Mouse (Mus musculus) megakaryocyte-erythroid progenitor cell, adult 5-6 weeks (primary cell): ENCODE results near the gene Sparcl1. TPM values are rescaled to one million over a fixed set of nuclear protein-coding genes. Genes with fewer than 3 reads are reported as not detected.
A peak's percentile ranks its signal among the peaks of the same experiment; 100 is the strongest.

Experiments used
- ATAC-seq: replicated peaks from 2 replicates; pipeline ENCODE4 v1.8.0; 2016; ENCODE audit warnings: mild to moderate bottlenecking, inconsistent platforms; ENCODE audit not compliant: severe bottlenecking, poor library complexity, low FRiP score, low TSS enrichment
- total RNA-seq, 2 experiments: library from RNA; stranded (forward) in 1 of 2; stranded (reverse) in 1 of 2; fragments of 200-1000, 215-1000 nt in 1 of 2; fragments of >200 nt in 1 of 2; fragmentation: Nextera tagmentation in 1 of 2; gene quantifications; 2 replicates each; pipeline ENCODE4 v1.2.3; 2014 to 2017

The Sparcl1 gene
- total RNA-seq, 2 experiments from 2014 or later: not detected

GRCm38 (mm10) chr5:104072272-104072886 is 41.2 kb downstream of the Sparcl1 start:
- ATAC-seq: no peak

GRCm38 (mm10) chr5:104071048-104071447 is 42.5 kb downstream of the Sparcl1 start:
- peak; percentile 65 for ATAC-seq

GRCm38 (mm10) chr5:104068751-104069150 is 44.8 kb downstream of the Sparcl1 start:
- ATAC-seq: peak; percentile 90

- ATAC-seq: peak; percentile 92
Measured at GRCm38 (mm10) chr5:104062773-104063551, 50.6 kb downstream of the Sparcl1 start.

GRCm38 (mm10) chr5:104061936-104062772 is 51.4 kb downstream of the Sparcl1 start:
- peak; percentile 53 for ATAC-seq

- ATAC-seq: no peak
Measured at GRCm38 (mm10) chr5:104060429-104060828, 53.1 kb downstream of the Sparcl1 start.

GRCm38 (mm10) chr5:104059628-104060027 is 53.9 kb downstream of the Sparcl1 start:
- ATAC-seq: no peak

GRCm38 (mm10) chr5:104058021-104058420 is 55.5 kb downstream of the Sparcl1 start:
- ATAC-seq: no peak

GRCm38 (mm10) chr5:104056295-104056694 is 57.2 kb downstream of the Sparcl1 start:
- ATAC-seq: no peak

- no peak for ATAC-seq
Measured at GRCm38 (mm10) chr5:104055816-104056215, 57.7 kb downstream of the Sparcl1 start.

- peak; percentile 87 for ATAC-seq
Measured at GRCm38 (mm10) chr5:104054938-104055337, 58.6 kb downstream of the Sparcl1 start.

GRCm38 (mm10) chr5:104052956-104053355 is 60.6 kb downstream of the Sparcl1 start:
- ATAC-seq: peak; percentile 44; the same call in 1 of the 2 replicates

GRCm38 (mm10) chr5:104048139-104048538 is 65.4 kb downstream of the Sparcl1 start:
- peak; percentile 21; the same call in 1 of the 2 replicates for ATAC-seq

GRCm38 (mm10) chr5:104047200-104048105 is 66.1 kb downstream of the Sparcl1 start:
- ATAC-seq: peak; percentile 26

- ATAC-seq: peak; percentile 92
Measured at GRCm38 (mm10) chr5:104046256-104047199, 67.0 kb downstream of the Sparcl1 start, which contains the start of gene Nudt9. Nudt9 (plus strand) TSS chr5:104046306.

- no peak for ATAC-seq
Measured at GRCm38 (mm10) chr5:104043704-104044103, 69.8 kb downstream of the Sparcl1 start.

GRCm38 (mm10) chr5:104042906-104043305 is 70.6 kb downstream of the Sparcl1 start:
- no peak for ATAC-seq
